Mouse (Mus musculus): ENCODE measurements around the gene Frzb. TPM values are rescaled to one million over a fixed set of nuclear protein-coding genes. Genes with fewer than 3 reads are reported as not detected.
"Not testable (repeated sequence)": the region's sequence is repeated elsewhere in the genome, so short reads cannot be mapped to it uniquely, and the experiment has no call there.

Frzb gene
- total RNA-seq (2015) (not detected in 2 replicates), total RNA-seq (2017) (not detected in 2 replicates)

DNA sequence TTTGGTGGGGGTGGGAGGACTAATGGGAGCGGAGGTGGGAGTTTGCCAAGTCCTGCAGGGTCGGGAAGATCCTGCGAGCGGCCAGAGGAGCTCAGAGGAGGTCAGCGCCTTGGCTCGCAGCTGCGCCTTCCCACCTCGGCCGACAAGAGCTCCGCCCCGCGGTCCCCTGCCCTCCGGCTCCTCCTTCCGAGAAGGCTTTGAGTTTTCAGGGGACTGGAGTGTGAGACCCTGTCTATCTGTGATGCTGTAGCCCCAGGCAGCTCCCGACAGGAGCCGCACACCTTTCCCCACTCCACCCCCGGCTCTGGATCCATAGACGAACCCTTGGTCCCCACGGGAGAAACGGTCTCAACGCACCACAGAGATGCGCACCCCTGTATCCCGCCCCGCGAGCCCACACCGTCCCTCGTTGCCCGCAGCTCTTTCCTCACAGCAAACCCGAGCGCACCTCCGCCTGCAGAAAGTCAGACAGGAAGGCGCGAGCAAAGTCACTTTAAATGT, at the start of gene Frzb:
TSS of gene Frzb (minus strand) at position 335 of the 501 bp plus-strand sequence.
- peak; percentile 55 for ATAC-seq (replicated peaks; ENCODE audit: poor library complexity)

DNA sequence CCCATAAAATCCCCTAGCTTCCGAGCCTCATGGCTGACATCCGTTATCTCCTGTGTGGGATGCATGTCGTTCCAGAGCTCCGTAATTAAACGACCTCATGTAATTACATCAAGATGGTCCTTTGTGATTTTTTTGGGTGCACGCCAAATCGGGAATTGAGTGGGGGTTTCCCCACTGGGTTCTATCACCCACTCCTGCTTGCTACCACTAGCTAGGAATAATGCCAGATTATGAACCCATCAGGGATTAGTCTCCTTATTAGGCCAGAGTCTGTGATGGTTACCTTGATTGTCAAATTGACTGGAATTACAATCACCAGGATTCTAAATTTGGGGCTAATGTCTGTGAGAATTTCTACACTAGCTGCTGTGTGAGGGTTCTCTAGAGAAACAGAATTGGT, 47.9 kb upstream of the Frzb start:
- not testable (repeated sequence) for ATAC-seq (replicated peaks; ENCODE audit: poor library complexity)

DNA sequence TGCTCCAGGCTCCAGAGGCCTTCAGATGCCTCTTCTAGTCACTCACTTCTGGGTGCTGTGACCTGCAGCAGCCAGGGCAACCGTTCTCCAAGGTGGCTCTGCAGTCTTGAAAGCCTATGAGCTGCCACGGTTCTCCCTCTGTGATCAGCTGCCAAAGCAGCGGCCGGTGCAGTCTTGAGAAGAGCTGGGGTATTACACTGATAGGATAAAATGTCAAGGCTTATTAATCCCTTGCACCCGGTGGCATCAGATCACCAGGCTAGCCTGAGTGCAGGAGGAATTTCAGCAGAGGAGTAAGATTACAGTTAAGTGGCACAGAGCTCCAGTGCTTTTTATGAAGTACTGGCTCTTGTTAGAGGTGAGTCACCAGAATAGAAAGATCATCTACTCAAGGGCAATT, 39.4 kb upstream of the Frzb start:
- ATAC-seq (replicated peaks; ENCODE audit: poor library complexity), result 0 out of 2 replicates have a peak, but pooled peaks have one; percentile 11

DNA sequence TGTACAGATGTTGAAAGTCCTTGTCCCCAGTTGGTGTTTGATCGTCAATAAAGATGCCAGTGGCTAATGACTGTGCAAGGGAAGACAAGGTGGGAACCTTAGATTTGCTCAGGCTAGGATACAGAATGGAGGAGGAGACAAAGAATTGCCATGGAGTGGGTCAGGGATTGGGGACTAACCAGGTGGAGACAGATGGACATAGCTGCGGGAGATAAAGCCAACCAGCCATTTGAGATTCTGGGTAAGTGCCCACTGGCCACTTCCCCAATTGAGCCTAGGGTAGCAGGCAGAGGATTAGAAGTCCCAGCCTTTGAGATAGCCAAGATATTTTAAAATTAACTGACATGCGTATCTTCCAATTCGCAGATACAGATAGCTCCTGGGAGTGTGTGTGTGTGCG, 37.5 kb upstream of the Frzb start:
- ATAC-seq (replicated peaks; ENCODE audit: poor library complexity), result no peak

DNA sequence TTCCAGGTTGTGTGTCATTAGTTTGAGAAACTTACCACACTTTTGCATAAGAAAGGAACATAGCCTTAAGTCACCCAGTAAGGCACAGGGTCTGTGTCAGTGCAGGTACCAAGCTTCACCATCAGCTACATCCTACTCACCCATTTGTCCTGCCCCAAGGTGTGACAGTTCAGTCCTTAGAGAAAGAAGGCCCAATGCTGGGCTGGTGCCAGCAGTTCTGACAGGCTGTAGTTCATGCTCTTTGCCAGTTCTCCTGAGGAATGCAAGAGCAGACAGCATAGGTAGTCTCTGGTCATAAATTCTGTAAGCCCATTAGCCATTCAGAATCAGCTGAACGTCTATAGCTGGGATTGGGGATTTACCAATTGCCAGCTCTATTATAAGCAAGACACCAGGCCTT, 28.4 kb upstream of the Frzb start:
- ATAC-seq (replicated peaks; ENCODE audit: poor library complexity), result no peak

DNA sequence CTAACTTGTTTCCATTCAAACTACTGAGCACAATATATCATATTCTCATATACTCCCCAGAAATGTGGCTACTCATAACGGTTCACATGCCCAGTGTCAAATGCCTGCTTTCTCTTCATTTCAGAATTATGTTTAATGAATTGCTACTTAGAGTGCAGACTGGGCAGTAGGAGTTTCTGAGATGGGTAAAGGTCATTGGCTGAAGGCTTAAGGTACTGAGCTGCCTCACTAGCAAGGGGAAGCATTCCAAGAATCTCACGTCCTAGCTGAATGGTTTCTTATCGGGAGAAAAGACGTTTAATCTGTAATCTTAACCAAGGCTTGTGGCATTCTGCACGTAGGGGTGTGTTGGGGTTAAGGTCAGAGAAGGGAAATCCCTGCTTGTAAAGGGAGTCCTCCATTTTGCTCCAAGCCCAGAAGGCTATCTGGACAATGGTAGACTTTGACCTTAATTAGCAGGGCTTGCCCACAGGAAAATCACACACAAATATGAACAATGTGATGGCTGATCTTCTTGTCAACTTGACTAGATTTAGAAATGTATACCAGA, 26.9 kb upstream of the Frzb start:
- no peak for ATAC-seq (replicated peaks; ENCODE audit: poor library complexity)

DNA sequence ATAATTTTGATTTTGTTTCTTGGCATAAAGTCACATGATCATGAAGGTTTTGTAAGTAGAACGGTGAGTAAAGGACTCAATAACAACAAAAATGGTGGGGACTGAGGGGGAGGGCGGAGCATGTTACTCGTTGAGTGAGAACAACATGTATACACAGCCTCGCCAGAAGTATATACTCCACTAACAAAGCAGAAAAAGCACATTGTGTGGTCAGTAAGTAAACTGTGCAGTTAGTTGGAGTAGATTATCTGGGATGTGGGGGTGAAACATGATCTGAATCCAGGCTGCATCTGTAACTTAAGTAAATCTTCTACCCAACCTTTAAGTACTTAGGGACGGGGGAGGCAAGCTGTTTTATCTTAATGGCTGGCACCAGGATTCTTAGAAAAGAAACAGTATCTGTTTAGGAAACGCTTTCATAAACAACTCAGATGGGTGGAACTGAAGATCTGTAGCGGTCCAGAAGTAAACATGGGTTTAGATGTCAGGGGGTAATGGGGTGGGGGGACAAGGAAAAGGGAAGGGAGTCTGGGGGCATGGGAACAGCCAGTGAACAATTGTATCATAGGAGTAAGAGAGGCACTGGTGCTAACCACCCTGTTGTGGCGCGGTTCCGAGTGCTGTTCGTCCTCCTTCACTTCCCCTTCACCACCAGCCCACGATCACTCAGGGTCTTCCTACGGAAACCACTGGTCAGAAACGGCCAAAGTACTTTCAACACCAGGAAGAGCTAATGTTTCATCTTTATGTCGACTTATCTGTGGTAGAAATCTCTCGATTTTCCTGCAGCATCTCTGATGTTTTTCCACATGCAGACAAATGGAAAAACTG, 18.8 kb upstream of the Frzb start:
- peak; percentile 68 for ATAC-seq (replicated peaks; ENCODE audit: poor library complexity)

DNA sequence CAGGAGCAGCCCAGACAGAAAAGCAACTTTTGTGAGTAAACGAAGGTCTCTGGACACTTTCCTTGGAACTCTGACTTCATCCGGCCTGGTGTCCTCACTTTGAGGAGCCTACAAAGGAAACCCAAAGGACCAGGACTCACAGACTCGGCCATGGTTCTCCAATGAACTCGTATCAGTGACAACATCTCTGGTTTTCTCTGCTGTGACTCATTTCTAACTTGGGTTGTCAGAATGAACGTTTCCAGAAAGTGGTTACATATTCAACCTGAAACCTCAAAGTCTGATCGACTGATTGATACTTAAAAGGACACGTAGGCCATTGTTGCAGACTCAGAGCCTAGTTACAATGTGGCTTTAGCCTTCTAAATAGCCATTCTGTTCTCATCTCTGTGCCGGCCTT, 14.4 kb upstream of the Frzb start:
- ATAC-seq (replicated peaks; ENCODE audit: poor library complexity), result no peak

DNA sequence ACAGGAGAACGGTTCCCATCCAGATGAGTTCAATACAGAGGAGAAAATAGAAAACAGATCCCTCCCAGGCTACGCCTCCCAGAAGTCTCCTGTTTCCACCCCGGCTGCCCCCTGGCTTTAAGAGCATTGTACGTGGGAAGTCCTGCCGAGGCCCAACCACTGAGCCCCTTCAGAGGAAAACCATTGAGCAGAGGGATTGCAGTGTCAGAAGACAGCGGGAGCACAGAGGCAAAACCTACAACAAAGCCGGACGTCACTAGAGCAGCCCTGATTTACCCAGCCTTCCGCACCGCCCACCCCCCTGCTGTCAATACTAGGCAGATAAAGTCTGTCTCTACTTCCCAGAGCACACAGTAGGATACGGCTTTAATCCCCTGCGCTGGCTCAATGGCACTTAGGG, 806 bp upstream of the Frzb start:
- ATAC-seq (replicated peaks; ENCODE audit: poor library complexity), result no peak; the same call in 1 of the 2 replicates

DNA sequence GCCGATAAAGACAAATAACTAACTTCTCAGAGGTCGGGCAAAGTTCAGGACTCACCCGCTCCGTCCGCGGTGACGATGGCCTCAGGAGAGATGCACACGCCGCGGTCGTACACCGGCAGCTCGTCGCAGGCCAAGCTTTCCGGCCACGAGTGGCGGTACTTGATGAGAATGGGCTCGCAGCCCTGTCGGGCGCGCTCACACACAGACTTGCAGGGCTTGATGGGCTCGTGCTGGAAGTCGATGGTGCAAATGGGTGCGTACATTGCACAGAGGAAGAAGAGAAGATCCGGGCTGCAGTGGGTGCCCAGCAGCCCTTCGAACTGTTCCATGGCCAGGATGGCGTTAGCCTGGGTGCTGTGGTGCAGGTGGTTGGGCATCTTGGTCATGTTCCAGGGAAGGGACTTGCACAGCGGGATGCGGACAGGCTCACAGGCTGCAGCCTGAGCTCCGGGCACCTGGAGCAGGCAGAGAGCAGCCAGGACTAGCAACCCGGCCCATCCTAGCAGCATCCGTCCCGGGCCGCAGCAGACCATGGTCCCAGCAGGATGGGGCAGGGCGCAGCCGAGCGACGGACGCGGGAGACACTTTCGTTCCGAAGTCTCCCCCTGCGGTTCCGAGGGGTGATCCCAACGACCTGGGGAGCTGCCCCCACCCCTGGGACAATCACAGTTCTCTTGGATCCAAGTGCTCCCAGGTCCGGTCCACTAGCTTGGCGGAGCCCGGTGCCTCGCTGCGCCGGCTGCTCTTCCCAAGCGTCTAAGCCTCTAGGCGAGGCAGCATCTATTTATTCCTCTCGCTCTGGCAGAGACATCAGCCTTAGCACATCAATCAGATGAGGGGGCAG, 895 bp downstream of the Frzb start:
- ATAC-seq (replicated peaks; ENCODE audit: poor library complexity), result peak; percentile 50

DNA sequence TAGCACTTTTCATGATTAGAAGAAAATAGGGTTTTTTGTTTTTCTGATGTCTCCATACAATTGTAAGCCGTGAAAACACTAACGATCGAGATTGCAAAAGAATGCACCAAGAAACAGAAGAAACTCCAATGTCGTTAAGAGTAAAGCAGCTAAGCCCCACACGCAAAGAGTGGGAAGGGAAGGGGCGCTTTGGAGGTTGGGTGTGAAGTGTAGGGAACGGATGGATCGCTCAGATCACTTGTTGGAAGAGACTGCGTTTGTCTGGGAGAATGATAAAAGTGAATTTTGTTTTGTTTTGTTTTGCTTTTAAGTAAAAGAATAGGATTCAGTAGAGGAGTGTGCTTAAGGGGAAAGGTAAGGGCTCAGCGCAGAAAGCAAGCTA, 1.5 kb downstream of the Frzb start:
- no peak for ATAC-seq (replicated peaks; ENCODE audit: poor library complexity)

DNA sequence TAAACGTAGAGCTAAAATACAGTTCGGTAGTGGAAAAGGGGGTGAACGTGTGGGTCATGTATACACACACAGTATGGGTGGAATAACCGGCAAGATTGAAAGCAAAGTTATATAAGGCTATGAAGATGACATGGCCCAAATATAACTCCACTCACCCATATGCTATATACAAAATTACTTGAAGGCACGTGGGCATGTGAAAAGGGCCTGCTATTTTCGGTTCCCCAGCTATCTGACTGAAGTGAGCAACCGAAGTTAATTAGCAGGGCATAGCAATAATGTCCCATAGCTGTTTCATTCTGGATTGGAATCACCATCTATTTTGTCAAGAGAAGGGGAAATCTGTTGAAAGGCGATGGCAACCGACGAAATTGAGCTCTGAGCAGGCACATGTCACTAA, 1.9 kb downstream of the Frzb start:
- ATAC-seq (replicated peaks; ENCODE audit: poor library complexity), result no peak

DNA sequence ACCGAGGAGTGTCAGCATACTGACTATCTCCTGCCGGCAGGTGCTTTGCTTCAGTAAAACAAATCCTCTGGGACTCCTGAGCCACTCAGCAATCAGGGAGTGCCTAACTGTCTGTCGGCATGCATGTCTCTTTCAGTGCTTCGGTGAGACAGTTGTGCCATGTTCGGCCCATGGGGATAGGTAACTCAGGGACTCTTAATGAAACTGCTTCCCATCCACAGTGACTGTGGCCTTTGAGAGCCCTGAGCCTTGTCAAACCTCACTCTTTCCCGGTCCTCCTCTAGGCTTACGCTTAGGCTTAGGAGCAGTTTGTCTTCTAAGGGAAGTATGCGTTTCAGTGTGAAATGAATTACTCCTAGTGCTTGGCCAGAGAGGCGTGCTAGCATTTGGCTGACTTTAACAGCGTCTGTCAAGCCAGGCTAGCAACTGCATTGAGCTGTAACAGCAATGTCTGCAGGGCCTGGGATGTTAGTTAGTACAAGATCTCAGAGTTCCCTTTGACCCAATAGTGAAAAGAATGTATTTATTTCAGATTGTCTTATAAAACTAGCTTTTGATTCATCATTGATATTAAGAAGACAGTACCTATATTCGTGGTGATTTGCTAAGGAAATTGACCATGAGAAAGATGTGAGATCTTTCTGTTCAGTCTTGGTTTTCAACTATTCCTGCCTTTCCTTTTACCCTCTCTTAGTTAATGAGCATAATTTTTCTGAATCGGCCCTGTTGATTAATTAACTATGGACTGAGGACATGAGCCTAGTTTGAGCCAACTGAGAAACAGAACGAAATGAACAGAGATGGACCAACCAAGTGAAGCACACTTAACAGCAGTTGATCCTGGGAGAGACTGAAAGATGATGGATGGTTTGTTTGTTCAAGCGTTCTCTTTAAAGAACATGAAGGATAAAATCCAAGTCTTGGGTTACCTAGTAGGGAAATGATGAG, 2.7 kb downstream of the Frzb start:
- no peak for ATAC-seq (replicated peaks; ENCODE audit: poor library complexity)

DNA sequence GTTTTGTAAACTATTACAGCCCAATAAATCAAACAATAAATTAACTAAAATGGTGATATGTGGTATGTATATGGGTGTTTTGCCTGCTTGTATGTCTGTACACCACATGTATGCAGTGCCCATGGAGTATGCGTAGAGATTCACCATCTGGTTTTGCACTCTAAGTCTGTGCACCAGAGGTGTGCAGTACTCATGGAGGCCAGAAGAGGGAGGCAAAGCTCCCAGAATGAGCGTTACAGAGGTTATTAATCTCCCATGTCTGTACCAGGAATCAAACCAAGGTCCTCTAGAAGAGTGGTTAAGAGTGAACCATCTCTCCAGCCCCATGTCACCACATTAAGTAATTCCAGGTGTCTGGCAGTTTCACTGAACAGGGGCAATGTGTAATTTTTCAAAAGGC, 3.5 kb downstream of the Frzb start:
- peak; percentile 44 for ATAC-seq (replicated peaks; ENCODE audit: poor library complexity)

DNA sequence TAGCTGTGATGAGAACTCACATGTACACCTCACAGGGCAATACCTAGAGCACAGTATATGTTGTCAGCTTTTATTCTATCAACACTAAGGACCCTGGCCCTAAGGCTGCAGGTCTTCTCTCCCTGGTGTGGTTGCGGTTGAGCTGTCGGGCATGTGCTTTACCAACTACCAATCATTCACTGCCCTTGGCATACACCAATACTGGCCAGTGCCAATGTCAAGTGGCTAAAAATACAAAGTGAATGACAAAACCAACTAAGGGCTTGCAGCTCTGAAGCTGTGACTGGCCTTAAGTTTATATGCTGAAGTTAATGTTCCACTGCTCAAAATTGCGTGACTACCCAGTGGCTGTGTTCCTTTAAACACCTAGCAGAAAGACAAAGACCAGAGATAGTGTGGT, 6.0 kb downstream of the Frzb start:
- ATAC-seq (replicated peaks; ENCODE audit: poor library complexity), result no peak

DNA sequence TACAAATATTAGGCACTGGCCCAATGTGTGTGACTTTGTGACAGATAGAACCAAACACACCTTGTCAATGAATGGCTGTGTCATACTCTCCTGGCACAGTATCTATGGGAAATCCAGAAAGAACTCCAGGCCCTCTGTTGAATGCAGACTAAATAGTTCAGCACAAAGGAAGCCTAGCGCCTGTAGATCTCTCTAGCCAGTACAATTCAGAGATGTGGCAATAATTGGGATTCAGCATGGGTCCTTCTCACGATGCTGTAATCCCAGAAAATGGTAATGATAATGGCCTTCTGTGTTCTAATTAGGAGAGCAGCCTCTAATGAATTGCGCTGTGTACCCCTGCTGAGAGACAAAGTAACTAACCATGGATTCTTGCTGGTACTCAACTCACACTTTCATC, 8.6 kb downstream of the Frzb start:
- ATAC-seq (replicated peaks; ENCODE audit: poor library complexity), result no peak

DNA sequence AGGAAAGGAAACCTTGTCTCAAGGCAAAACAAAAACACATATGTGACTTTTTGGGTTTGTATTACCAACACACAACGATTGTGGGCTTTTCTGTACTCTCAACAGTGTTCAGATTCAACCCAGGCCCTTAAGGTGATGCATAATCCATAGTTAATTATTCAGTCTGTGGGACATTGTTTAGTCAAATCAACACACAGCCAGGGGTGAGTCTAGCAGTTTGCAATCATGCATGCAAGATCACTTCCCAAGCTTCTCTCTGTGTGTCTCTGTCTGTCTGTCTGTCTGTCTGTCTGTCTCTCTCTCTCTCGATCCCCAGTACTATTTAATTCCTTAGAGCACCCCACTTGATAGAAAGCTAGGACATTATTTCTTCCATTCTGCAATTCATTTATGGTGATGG, 10.0 kb downstream of the Frzb start:
- ATAC-seq (replicated peaks; ENCODE audit: poor library complexity), result no peak

DNA sequence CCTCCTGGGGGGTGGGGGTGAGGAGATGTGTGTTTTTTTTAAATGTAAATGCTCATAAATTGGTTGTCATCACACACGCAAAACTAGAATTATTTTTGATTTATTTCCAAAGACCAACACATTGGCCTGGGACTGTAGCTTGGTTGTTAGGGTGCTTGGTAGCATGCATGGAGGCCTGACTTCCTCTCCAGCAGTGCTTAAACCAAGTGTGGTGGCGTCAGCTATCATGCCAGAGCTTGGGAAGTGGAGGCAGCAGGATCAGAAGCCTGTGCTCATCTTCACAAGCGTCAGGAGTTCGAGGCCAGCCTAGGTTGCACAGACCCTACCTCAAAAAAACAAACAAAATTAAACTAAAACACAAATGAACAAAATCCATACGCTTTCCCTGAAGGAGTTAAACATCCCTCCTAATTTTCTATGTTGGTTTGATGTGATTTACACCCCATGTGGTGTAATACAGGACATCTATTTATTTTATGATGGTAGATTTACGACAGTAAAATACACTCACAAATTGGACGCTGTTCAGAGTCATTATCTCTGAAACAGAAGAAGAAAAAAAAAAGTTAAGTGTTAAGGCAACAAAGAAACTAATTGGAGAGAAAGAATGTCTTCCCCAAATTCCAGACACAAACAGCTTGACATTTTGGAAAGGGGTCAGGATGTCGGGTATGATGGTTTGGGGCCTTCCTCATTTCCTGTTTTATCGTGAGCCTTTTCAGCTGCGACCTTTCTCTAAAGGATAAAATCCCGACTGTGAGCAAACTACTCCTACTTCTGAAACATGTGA, 12.4 kb downstream of the Frzb start:
- no peak for ATAC-seq (replicated peaks; ENCODE audit: poor library complexity)

DNA sequence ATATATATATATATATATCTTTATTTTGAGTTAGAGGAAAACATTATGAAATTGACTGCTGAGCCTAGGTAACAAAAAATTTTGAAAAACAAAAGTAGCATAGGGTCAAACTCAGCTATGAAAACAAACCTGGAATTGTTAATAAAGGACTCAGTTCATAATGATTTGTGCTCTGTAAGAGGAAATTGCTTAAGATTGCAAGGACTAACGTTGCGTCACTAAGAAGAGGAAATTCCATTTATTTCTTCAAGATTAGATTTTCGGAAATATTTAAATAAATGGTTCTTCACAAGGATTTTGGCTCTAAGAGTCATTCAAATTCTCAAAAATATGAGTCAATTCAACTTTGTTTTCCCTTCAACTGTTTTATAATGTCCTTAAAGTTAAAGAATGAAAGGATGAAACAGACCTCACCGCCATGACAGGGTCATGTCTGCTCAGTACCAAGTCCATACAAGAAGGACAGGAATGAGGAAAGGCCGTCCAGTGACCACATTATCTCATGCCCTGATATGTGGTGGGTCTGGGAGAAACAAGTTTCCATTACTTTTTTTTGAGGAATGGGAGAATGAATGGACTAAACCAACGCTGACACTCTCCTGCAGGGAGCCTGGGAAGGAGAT, 14.1 kb downstream of the Frzb start:
- ATAC-seq (replicated peaks; ENCODE audit: poor library complexity), result no peak

All from megakaryocyte progenitor cell, adult 5-6 weeks (primary cell).